In genomic region chr7:57701046-57701445, GRCm38 (mm10) we compare ENCODE assay signal across 14 mouse cellular contexts.
DNase-seq lines count a peak whose midpoint lies in the region; ATAC-seq and TF ChIP-seq lines count a peak whose summit lies in the region.
"Had no signal": no experiment of that assay in that cellular context is flagged by ENCODE, and none has a peak within 500 bp of the region (broad histone marks: within the 10 kb centered on the region; RNA-seq: fewer than 3 reads in every experiment).

No protein-coding gene starts in this region.

- DNase-seq in hindbrain, postnatal 0 days (ENCODE audit: low spot score) = peak; percentile 30
- no peak for DNase-seq in hindbrain, embryonic 11.5 days (ENCODE audit: low spot score)
- peak; percentile 54 for DNase-seq in NIH3T3 (ENCODE audit: low read depth)
- DNase-seq in adrenal gland, postnatal 10 days = peak; percentile 12
- no peak for DNase-seq in frontal cortex, postnatal 25 days (ENCODE audit: low spot score in 2 of 2)
- no peak for DNase-seq in natural killer cell, adult 2 months (ENCODE audit: low spot score in 2 of 2)
- DNase-seq: cerebellum, adult 11-12 months; liver, embryonic 13.5 days; lung, postnatal 4 days; thymus, postnatal 14 days had no signal

- no peak overlapping the region for H3K4me2 ChIP-seq in hindbrain, postnatal 0 days (ENCODE audit: low read depth, low read length)
- no peak overlapping the region for H3K4me2 ChIP-seq in hindbrain, embryonic 11.5 days (replicated peaks; ENCODE audit: low read depth, low read length)
- no peak overlapping the region for H3K4me2 ChIP-seq in heart, embryonic 15.5 days
- H3K4me2 ChIP-seq: hindbrain, embryonic 12.5 days; kidney, embryonic 15.5 days; liver, embryonic 13.5 days had no signal

- no peak overlapping the region for H3K4me3 ChIP-seq in hindbrain, postnatal 0 days (ENCODE audit: low read length)
- no peak overlapping the region for H3K4me3 ChIP-seq in hindbrain, embryonic 11.5 days (ENCODE audit: low read depth, low read length)
- no peak overlapping the region for H3K4me3 ChIP-seq in heart, embryonic 15.5 days
- H3K4me3 ChIP-seq: hindbrain, embryonic 12.5 days; kidney, embryonic 15.5 days; liver, embryonic 13.5 days; myocyte had no signal

- H3K36me3 ChIP-seq in hindbrain, postnatal 0 days (ENCODE audit: insufficient read depth, low read length) = no peaks in the 10 kb centered on the region
- no peaks in the 10 kb centered on the region for H3K36me3 ChIP-seq in hindbrain, embryonic 11.5 days (ENCODE audit: control insufficient read depth, insufficient read depth, low read length)
- H3K36me3 ChIP-seq in heart, embryonic 15.5 days = no peaks in the 10 kb centered on the region
- H3K36me3 ChIP-seq: hindbrain, embryonic 12.5 days; kidney, embryonic 15.5 days; liver, embryonic 13.5 days had no signal

- H3K4me1 ChIP-seq in hindbrain, postnatal 0 days (ENCODE audit: insufficient read depth, low read length) = no peaks in the 10 kb centered on the region
- no peaks in the 10 kb centered on the region for H3K4me1 ChIP-seq in hindbrain, embryonic 11.5 days (replicated peaks; ENCODE audit: control insufficient read depth, insufficient read depth, low read length)
- peaks cover 17% of the 10 kb centered on the region for H3K4me1 ChIP-seq in heart, embryonic 15.5 days (replicated peaks)
- H3K4me1 ChIP-seq: hindbrain, embryonic 12.5 days; kidney, embryonic 15.5 days; liver, embryonic 13.5 days had no signal

- no peak overlapping the region for H3K27ac ChIP-seq in hindbrain, postnatal 0 days
- no peak overlapping the region for H3K27ac ChIP-seq in hindbrain, embryonic 11.5 days (ENCODE audit: low read depth, low read length)
- peak overlapping the region; percentile 88 for H3K27ac ChIP-seq in heart, embryonic 15.5 days
- H3K27ac ChIP-seq: hindbrain, embryonic 12.5 days; kidney, embryonic 15.5 days; liver, embryonic 13.5 days had no signal

- no peak for TF ChIP-seq CTCF in hindbrain, postnatal 0 days (IDR thresholded peaks at IDR 0.05; ENCODE audit: low read depth)

- H3K9me3 ChIP-seq in hindbrain, postnatal 0 days (ENCODE audit: low read length) = no peaks in the 10 kb centered on the region
- no peaks in the 10 kb centered on the region for H3K9me3 ChIP-seq in hindbrain, embryonic 11.5 days (ENCODE audit: control insufficient read depth, low read length)
- no peaks in the 10 kb centered on the region for H3K9me3 ChIP-seq in heart, embryonic 15.5 days (replicated peaks)
- H3K9me3 ChIP-seq: hindbrain, embryonic 12.5 days; kidney, embryonic 15.5 days; liver, embryonic 13.5 days had no signal

- no peak overlapping the region for H3K9ac ChIP-seq in hindbrain, postnatal 0 days (replicated peaks; ENCODE audit: low read length)
- no peak overlapping the region for H3K9ac ChIP-seq in hindbrain, embryonic 11.5 days (ENCODE audit: low read depth, low read length)
- H3K9ac ChIP-seq in heart, embryonic 15.5 days = no peak overlapping the region
- H3K9ac ChIP-seq: hindbrain, embryonic 12.5 days; kidney, embryonic 15.5 days; liver, embryonic 13.5 days had no signal

- ATAC-seq in hindbrain, postnatal 0 days = no peak
- no peak for ATAC-seq in hindbrain, embryonic 11.5 days (ENCODE audit: low FRiP score)
- ATAC-seq in heart, embryonic 15.5 days (replicated peaks; ENCODE audit: insufficient number of reproducible peaks, insufficient read depth, low FRiP score, low read depth) = no peak

- no peaks in the 10 kb centered on the region for H3K27me3 ChIP-seq in hindbrain, postnatal 0 days (ENCODE audit: insufficient read depth, low read length)
- H3K27me3 ChIP-seq in hindbrain, embryonic 11.5 days (ENCODE audit: control insufficient read depth, insufficient read depth, low read length) = no peaks in the 10 kb centered on the region
- H3K27me3 ChIP-seq in heart, embryonic 15.5 days = no peaks in the 10 kb centered on the region
- H3K27me3 ChIP-seq: hindbrain, embryonic 12.5 days; kidney, embryonic 15.5 days; liver, embryonic 13.5 days had no signal

Comparison
In these comparisons a context has a peak if more than half of its experiments do, and no peak if none do; other contexts are left out.
1. DNase-seq: peak in hindbrain, postnatal 0 days (single experiment), NIH3T3 (single experiment) and adrenal gland, postnatal 10 days (single experiment); none in hindbrain, embryonic 11.5 days (single experiment), frontal cortex, postnatal 25 days (0 of 2) and natural killer cell, adult 2 months (0 of 2).